ENCODE assay signal across 27 mouse cellular contexts in the genomic region with DNA sequence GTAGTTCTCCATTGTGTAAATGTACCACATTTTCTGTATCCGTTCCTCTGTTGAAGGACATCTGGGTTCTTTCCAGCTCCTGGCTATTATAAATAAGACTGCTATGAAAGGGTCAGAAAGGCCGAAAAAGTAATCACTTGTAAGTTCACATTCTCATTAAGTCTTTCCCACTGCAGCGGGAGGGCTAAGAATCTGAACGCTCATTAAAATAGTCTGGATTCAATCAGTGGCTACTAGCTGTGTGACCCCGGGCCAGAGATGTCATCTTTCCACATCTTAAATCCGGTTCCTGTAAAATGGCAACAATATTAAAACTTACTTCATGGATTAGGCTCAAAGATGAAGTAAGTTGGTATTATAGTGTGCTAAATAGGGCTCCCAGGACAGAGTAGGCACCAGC.
DNase-seq lines count a peak whose midpoint lies in the region; ATAC-seq and TF ChIP-seq lines count a peak whose summit lies in the region.
"Had no signal": no experiment of that assay in that cellular context is flagged by ENCODE, and none has a peak within 500 bp of the region (broad histone marks: within the 10 kb centered on the region; RNA-seq: fewer than 3 reads in every experiment).

No protein-coding gene starts in this region.

- no peaks in the 10 kb centered on the region for H3K27me3 ChIP-seq in kidney, adult 2 months (replicated peaks; ENCODE audit: control insufficient read depth, insufficient read depth, low read length)
- H3K27me3 ChIP-seq in kidney, embryonic 16.5 days (ENCODE audit: insufficient read depth, low read length): no peaks in the 10 kb centered on the region
- H3K27me3 ChIP-seq: forebrain, embryonic 13.5 days; heart, embryonic 12.5 days; heart, embryonic 15.5 days; hindbrain, embryonic 13.5 days had no signal

- TF ChIP-seq POLR2A in kidney, adult 2 months (IDR thresholded peaks at IDR 0.05; ENCODE audit: low read depth, low read length): no peak

- peaks cover 27% of the 10 kb centered on the region for H3K4me1 ChIP-seq in kidney, adult 2 months (ENCODE audit: control insufficient read depth, insufficient read depth, low read length)
- peaks cover 10% of the 10 kb centered on the region for H3K4me1 ChIP-seq in kidney, embryonic 16.5 days (ENCODE audit: insufficient read depth, low read length)

- ATAC-seq in kidney, embryonic 16.5 days (ENCODE audit: low FRiP score, low TSS enrichment): no peak
- ATAC-seq: activated CD4-positive, CD25-positive, alpha-beta regulatory T cell, adult 4 months; forebrain, embryonic 13.5 days; forebrain, embryonic 16.5 days; hindbrain, embryonic 16.5 days had no signal

- no peak for TF ChIP-seq CTCF in kidney, adult 2 months (conservative IDR thresholded peaks at IDR 0.05; ENCODE audit: insufficient read depth, insufficient read length, low read depth, low read length)

- DNase-seq in embryo, embryonic 10.5 days (ENCODE audit: low spot score): peak; percentile 36
- no peak for DNase-seq in embryo, embryonic 10 days (ENCODE audit: low spot score)
- peak; percentile 45 for DNase-seq in kidney, adult 2 months
- peak; percentile 14 to 47 for DNase-seq in kidney, postnatal 25 days
- no peak for DNase-seq in kidney, adult 18-20 months
- DNase-seq in lung, postnatal 36 days: no peak
- DNase-seq: adrenal gland, adult 8-10 months; adrenal gland, postnatal 25 days; cerebellum, adult 11-12 months; cerebellum, adult 8-10 months; cerebellum, postnatal 10 days; cerebellum, postnatal 36 days; gastrocnemius, adult 2 months; gastrocnemius, postnatal 14 days; heart, adult 18-20 months; heart, postnatal 10 days; heart, postnatal 36 days had no signal

- no peak overlapping the region for H3K4me3 ChIP-seq in kidney, adult 2 months (ENCODE audit: insufficient read depth, low read depth, low read length)
- H3K4me3 ChIP-seq in kidney, embryonic 16.5 days (ENCODE audit: low read length): no peak overlapping the region
- H3K4me3 ChIP-seq: forebrain, embryonic 10.5 days; forebrain, embryonic 13.5 days; gastrocnemius, adult 2 months; heart, embryonic 12.5 days; heart, embryonic 15.5 days; hindbrain, embryonic 10.5 days; hindbrain, embryonic 13.5 days had no signal

- H3K9ac ChIP-seq in kidney, embryonic 16.5 days (replicated peaks; ENCODE audit: low read length): no peak overlapping the region
- H3K9ac ChIP-seq: forebrain, embryonic 13.5 days; heart, embryonic 12.5 days; heart, embryonic 15.5 days; hindbrain, embryonic 13.5 days had no signal

- WGBS in kidney, adult 2 months: 72% methylated on average over 6 of the region's 6 CpGs
- 73% methylated on average over 6 of the region's 6 CpGs for WGBS in kidney, embryonic 16.5 days

- no peaks in the 10 kb centered on the region for H3K9me3 ChIP-seq in kidney, embryonic 16.5 days (ENCODE audit: low read length)
- H3K9me3 ChIP-seq: forebrain, embryonic 10.5 days; forebrain, embryonic 13.5 days; heart, embryonic 12.5 days; heart, embryonic 15.5 days; hindbrain, embryonic 10.5 days; hindbrain, embryonic 13.5 days had no signal

- no peak overlapping the region for H3K27ac ChIP-seq in kidney, adult 2 months (ENCODE audit: insufficient read depth, low read depth, low read length)
- no peak overlapping the region for H3K27ac ChIP-seq in kidney, embryonic 16.5 days (ENCODE audit: low read length)
- H3K27ac ChIP-seq: forebrain, embryonic 13.5 days; heart, embryonic 15.5 days; hindbrain, embryonic 10.5 days; hindbrain, embryonic 13.5 days had no signal

- H3K36me3 ChIP-seq in kidney, adult 2 months (ENCODE audit: control insufficient read depth, insufficient read depth, low read length): no peaks in the 10 kb centered on the region
- H3K36me3 ChIP-seq in kidney, embryonic 16.5 days (ENCODE audit: insufficient read depth, low read length): no peaks in the 10 kb centered on the region
- H3K36me3 ChIP-seq: forebrain, embryonic 10.5 days; heart, embryonic 12.5 days; heart, embryonic 15.5 days; hindbrain, embryonic 10.5 days; hindbrain, embryonic 13.5 days had no signal

- no peak overlapping the region for H3K4me2 ChIP-seq in kidney, embryonic 16.5 days (replicated peaks; ENCODE audit: low read depth, low read length)
- H3K4me2 ChIP-seq: forebrain, embryonic 13.5 days; heart, embryonic 12.5 days; heart, embryonic 15.5 days; hindbrain, embryonic 13.5 days had no signal

Comparison
In these comparisons a context has a peak if more than half of its experiments do, and no peak if none do; other contexts are left out.
1. DNase-seq: peak in embryo, embryonic 10.5 days (single experiment), kidney, adult 2 months (single experiment) and kidney, postnatal 25 days (2 of 2); none in embryo, embryonic 10 days (single experiment), kidney, adult 18-20 months (single experiment) and lung, postnatal 36 days (single experiment).